Mouse (Mus musculus) neural tube, embryonic 14.5 days (tissue): ENCODE results near the gene Mroh3. TPM values are rescaled to one million over a fixed set of nuclear protein-coding genes. Genes with fewer than 3 reads are reported as not detected.

Experiments
- ATAC-seq: fragments of 200-750 bp; cut with Nextera tagmentation; 2 replicates; pipeline ENCODE4 v1.8.0; 2017; ENCODE audit warnings: low read depth, mild to moderate bottlenecking, moderate TSS enrichment, moderate library complexity
- H3K27ac ChIP-seq: fragments of 300-500 bp; sonication (generic); 2 replicates; pipeline ENCODE4 v1.5.1; 2014; ENCODE audit warnings: low read depth, mild to moderate bottlenecking, control low read depth, low read length, moderate library complexity, mixed read lengths
- H3K27me3 ChIP-seq: fragments of 300-500 bp; sonication (generic); 2 replicates; pipeline ENCODE4 v1.6.1; 2014; ENCODE audit warnings: low read length; ENCODE audit not compliant: control insufficient read depth, insufficient read depth
- H3K36me3 ChIP-seq: fragments of 300-500 bp; sonication (generic); 2 replicates; pipeline ENCODE4 v1.6.1; 2014; ENCODE audit warnings: low read length, mixed read lengths; ENCODE audit not compliant: control insufficient read depth, insufficient read depth
- H3K4me1 ChIP-seq: fragments of 300-500 bp; sonication (generic); 2 replicates; pipeline ENCODE4 v1.6.1; 2014; ENCODE audit warnings: low read length; ENCODE audit not compliant: control insufficient read depth, insufficient read depth
- H3K4me2 ChIP-seq: fragments of 300-500 bp; sonication (generic); 2 replicates; pipeline ENCODE4 v1.6.1; 2014; ENCODE audit warnings: mild to moderate bottlenecking, low read depth, low read length, control low read depth
- H3K4me3 ChIP-seq: fragments of 300-500 bp; sonication (generic); 2 replicates; pipeline ENCODE4 v1.5.1; 2014; ENCODE audit warnings: low read depth, low read length, control low read depth, mixed read lengths
- H3K9ac ChIP-seq: fragments of 300-500 bp; sonication (generic); replicated peaks from 2 replicates; pipeline ENCODE4 v1.6.1; 2014; ENCODE audit warnings: low read depth, mild to moderate bottlenecking, control low read depth, low read length, mixed read lengths
- H3K9me3 ChIP-seq: fragments of 300-500 bp; sonication (generic); 2 replicates; pipeline ENCODE4 v1.6.1; 2016; ENCODE audit warnings: low read length; ENCODE audit not compliant: control insufficient read depth
- WGBS: fragments of 180-500 bp; shearing (Covaris S2); extraction: QIAGEN DNeasy Blood & Tissue Kit; methylation state at CpG from one replicate; pipeline ENCODE4 v1.1.7; 2014; 5-methylcytosine and 5-hydroxymethylcytosine counted together
- polyA plus RNA-seq: library from polyadenylated mRNA; unstranded; fragments of >200 nt; fragmentation: Nextera tagmentation; extraction: Ambion mirVana; gene quantifications from 2 replicates; pipeline ENCODE4 v1.2.1, GENCODE M21; 2014

Mroh3 gene
- polyA plus RNA-seq, 1 experiment from 2014 or later: not detected

- Histone ChIP-seq H3K27me3 (no peaks in the 10 kb centered on the region), H3K9ac (no peak overlapping the region), H3K4me1 (peaks cover 26% of the 10 kb centered on the region), H3K4me2 (peak overlapping the region; percentile 82), H3K4me3 (peak overlapping the region; percentile 44; the same call in 1 of the 2 replicates), H3K36me3 (no peaks in the 10 kb centered on the region), H3K9me3 (no peaks in the 10 kb centered on the region), H3K27ac (no peak overlapping the region)
- ATAC-seq: no peak
- WGBS: under 1% methylated on average over 9 of the region's 9 CpGs
Observed at GRCm38 (mm10) chr1:136232285-136232926, 19.8 kb upstream of the Mroh3 start.

DNA sequence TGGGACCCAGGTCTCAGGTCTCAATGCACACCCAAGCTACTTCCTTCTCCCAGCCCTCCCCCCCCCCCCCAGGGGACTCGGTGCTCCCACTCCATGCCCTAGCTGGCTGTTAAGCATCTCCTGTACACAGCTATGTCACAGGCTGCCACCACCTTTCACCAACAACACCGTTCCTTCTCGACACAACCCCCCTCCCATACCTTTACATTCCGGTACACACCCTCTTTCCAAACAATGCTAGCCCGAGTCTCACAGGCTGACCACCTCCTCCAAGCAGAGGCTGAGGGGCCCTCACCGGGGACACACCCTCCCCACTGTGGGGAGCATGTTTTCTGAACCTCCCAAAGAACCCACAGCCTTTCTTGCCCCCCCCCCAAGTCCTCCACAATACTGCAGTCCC lies 19.0 kb upstream of the Mroh3 start:
- Histone ChIP-seq H3K27me3 (no peaks in the 10 kb centered on the region), H3K36me3 (no peaks in the 10 kb centered on the region), H3K9ac (no peak overlapping the region), H3K4me3 (no peak overlapping the region), H3K4me1 (peaks cover 26% of the 10 kb centered on the region), H3K27ac (no peak overlapping the region), H3K4me2 (peak overlapping the region; percentile 28), H3K9me3 (no peaks in the 10 kb centered on the region)
- 4% methylated on average over 6 of the region's 6 CpGs for WGBS
- no peak for ATAC-seq

DNA sequence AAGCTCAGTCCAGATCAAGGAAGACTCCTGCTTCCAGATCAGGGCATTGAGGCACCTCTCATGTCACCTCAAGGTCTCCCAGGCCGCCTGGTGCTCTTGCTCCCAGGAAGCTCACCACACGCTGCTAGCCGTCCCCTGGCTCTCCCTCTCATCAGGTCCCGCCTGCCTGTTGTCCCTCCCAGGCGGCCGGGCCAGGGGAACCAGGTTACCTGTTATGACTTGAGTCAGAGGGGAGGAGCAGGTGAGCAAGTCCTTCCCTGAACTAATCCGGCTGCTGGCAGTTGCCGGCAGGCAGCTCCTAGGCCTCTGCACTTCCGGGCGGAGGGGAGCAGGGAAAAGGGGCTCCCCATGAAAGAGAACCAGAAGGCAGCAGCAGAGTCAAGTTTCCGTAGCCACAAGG lies 17.6 kb upstream of the Mroh3 start:
- Histone ChIP-seq H3K4me1 (peaks cover 26% of the 10 kb centered on the region), H3K4me3 (no peak overlapping the region), H3K4me2 (no peak overlapping the region), H3K27ac (no peak overlapping the region), H3K9me3 (no peaks in the 10 kb centered on the region), H3K27me3 (no peaks in the 10 kb centered on the region), H3K36me3 (no peaks in the 10 kb centered on the region), H3K9ac (no peak overlapping the region)
- ATAC-seq: no peak
- 32% methylated on average over 11 of the region's 11 CpGs for WGBS

- no peak overlapping the region for H3K4me2 ChIP-seq
- no peak overlapping the region for H3K27ac ChIP-seq
- H3K9ac ChIP-seq: no peak overlapping the region
- H3K4me3 ChIP-seq: no peak overlapping the region
- no peak for ATAC-seq
- no peaks in the 10 kb centered on the region for H3K36me3 ChIP-seq
- WGBS: 9% methylated on average over 6 of the region's 6 CpGs
- no peaks in the 10 kb centered on the region for H3K9me3 ChIP-seq
- no peaks in the 10 kb centered on the region for H3K27me3 ChIP-seq
- peaks cover 26% of the 10 kb centered on the region for H3K4me1 ChIP-seq
Observed at GRCm38 (mm10) chr1:136229040-136229373, 16.4 kb upstream of the Mroh3 start.

GRCm38 (mm10) chr1:136228328-136229039 lies 15.9 kb upstream of the Mroh3 start:
- Histone ChIP-seq H3K27ac (no peak overlapping the region), H3K4me3 (no peak overlapping the region), H3K36me3 (no peaks in the 10 kb centered on the region), H3K9ac (no peak overlapping the region), H3K4me2 (no peak overlapping the region), H3K4me1 (peaks cover 24% of the 10 kb centered on the region), H3K9me3 (no peaks in the 10 kb centered on the region), H3K27me3 (no peaks in the 10 kb centered on the region)
- 7% methylated on average over 13 of the region's 13 CpGs for WGBS
- peak; percentile 13; the same call in 1 of the 2 replicates for ATAC-seq

DNA sequence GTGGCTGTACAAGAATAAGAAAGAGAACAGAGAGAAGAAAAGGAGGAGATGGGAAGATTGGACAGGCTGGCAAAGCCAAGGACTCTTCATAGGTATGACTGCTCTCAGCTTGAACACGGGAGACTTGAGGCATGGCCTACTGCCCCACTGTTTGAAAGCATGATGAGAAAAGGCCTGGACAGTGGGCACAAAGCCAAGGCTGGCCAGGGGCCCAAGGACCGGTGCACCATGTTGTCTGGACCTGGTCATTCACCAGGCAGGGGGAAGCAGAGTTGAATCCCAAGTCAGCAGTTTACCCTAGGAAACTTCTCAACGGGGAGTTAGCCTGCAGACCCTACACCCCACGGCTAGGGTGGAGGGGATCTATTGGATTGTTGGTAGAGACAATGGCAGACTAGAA lies 15.2 kb upstream of the Mroh3 start:
- H3K4me3 ChIP-seq: no peak overlapping the region
- H3K36me3 ChIP-seq: no peaks in the 10 kb centered on the region
- peaks cover 23% of the 10 kb centered on the region for H3K4me1 ChIP-seq
- H3K27ac ChIP-seq: no peak overlapping the region
- ATAC-seq: no peak
- H3K9me3 ChIP-seq: no peaks in the 10 kb centered on the region
- H3K9ac ChIP-seq: no peak overlapping the region
- H3K27me3 ChIP-seq: no peaks in the 10 kb centered on the region
- WGBS: 47% methylated on average over 4 of the region's 4 CpGs
- no peak overlapping the region for H3K4me2 ChIP-seq

- no peak overlapping the region for H3K4me3 ChIP-seq
- H3K27me3 ChIP-seq: no peaks in the 10 kb centered on the region
- WGBS: 97% methylated on average over 8 of the region's 8 CpGs
Observed at GRCm38 (mm10) chr1:136226626-136227025, 14.0 kb upstream of the Mroh3 start.

DNA sequence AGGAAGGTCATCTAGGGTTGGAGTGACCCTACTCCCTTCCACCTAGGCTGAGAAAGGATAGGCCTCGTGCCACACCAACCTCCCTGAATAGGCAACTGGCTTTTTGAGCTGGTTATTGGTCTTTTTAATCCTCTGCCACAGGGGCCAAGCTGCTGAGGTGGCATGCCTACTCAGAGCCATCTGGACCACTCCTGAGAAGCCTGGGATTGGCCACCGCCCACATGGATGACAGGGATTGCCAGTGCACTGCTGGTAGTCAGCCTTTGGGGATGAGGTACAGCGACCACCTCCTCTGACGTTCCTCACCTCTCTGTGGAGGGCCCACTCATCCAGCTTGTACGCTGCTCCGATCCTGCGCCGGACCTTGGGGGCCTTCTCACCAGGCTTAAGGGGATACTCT lies 13.2 kb upstream of the Mroh3 start:
- Histone ChIP-seq H3K4me3 (no peak overlapping the region), H3K9ac (no peak overlapping the region), H3K27me3 (no peaks in the 10 kb centered on the region), H3K36me3 (no peaks in the 10 kb centered on the region), H3K27ac (no peak overlapping the region), H3K4me2 (no peak overlapping the region), H3K4me1 (peaks cover 12% of the 10 kb centered on the region), H3K9me3 (no peaks in the 10 kb centered on the region)
- 95% methylated on average over 8 of the region's 8 CpGs for WGBS
- no peak for ATAC-seq

More at GRCm38 (mm10) chr1:136226626-136227025, 14.0 kb upstream of the Mroh3 start:
- Histone ChIP-seq H3K27ac (no peak overlapping the region), H3K4me1 (peaks cover 15% of the 10 kb centered on the region), H3K36me3 (no peaks in the 10 kb centered on the region), H3K9me3 (no peaks in the 10 kb centered on the region), H3K9ac (no peak overlapping the region), H3K4me2 (no peak overlapping the region)
- ATAC-seq: no peak

DNA sequence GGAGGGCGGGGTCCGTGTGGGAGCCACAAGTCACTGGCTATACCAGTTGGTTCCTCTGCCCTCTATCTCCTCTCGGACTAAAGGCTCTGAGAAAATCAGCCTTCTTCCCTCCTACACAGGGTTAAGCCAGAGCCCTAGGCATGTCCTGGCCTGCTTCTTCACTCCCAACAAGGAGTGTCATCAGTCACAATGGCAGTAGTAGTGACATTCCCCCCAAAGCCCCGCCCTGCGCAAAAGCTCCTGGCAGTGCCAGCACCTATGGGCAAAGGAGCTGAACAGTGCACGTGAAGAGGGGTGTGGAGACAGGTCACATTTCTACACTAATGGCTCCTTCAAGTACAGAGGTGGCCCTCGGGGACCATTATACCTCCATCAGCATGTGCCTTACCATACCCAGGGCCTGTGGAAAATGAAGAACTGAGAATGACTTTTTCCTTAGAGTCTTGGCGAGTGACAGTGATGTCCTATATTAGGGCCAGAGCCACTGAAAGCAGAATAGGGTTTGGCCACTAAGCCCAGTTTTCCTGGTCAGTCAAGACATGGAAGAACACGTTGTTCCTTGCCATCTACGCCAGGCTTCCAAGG lies 11.2 kb upstream of the Mroh3 start:
- 87% methylated on average over 10 of the region's 10 CpGs for WGBS
- H3K27me3 ChIP-seq: no peaks in the 10 kb centered on the region
- H3K4me3 ChIP-seq: no peak overlapping the region
- no peak overlapping the region for H3K27ac ChIP-seq
- no peaks in the 10 kb centered on the region for H3K9me3 ChIP-seq
- no peak for ATAC-seq
- no peak overlapping the region for H3K4me2 ChIP-seq
- H3K4me1 ChIP-seq: peaks cover 8% of the 10 kb centered on the region
- H3K9ac ChIP-seq: no peak overlapping the region
- no peaks in the 10 kb centered on the region for H3K36me3 ChIP-seq
